Mouse (Mus musculus) myocyte (in vitro differentiated cells): Measurements from ENCODE around the gene Mtcp1. TPM values are rescaled to one million over a fixed set of nuclear protein-coding genes. Genes with fewer than 3 reads are reported as not detected.

Source experiments
- H3K27me3 ChIP-seq: one replicate; pipeline ENCODE4 v1.6.1; 2011; ENCODE audit not compliant: control insufficient read depth, insufficient read depth, insufficient read length
- H3K36me3 ChIP-seq: one replicate; pipeline ENCODE4 v1.6.1; 2011; ENCODE audit not compliant: control insufficient read depth, insufficient read depth
- H3K4me2 ChIP-seq: one replicate; pipeline ENCODE4 v1.6.1; 2011; ENCODE audit warnings: low read depth, control low read depth
- H3K4me3 ChIP-seq: one replicate; pipeline ENCODE4 v1.5.1; 2011; ENCODE audit warnings: mild to moderate bottlenecking, control low read depth, moderate library complexity
- H3K79me2 ChIP-seq: one replicate; pipeline ENCODE4 v1.6.1; 2011; ENCODE audit not compliant: control insufficient read depth, insufficient read depth
- H3ac ChIP-seq: one replicate; pipeline ENCODE4 v1.6.1; 2011; ENCODE audit not compliant: control insufficient read depth, insufficient read length
- CEBPB ChIP-seq: IDR thresholded peaks from 2 replicates; pipeline ENCODE4 v1.6.1; 2011; ENCODE audit warnings: mild to moderate bottlenecking, moderate library complexity; ENCODE audit not compliant: poor library complexity, insufficient read depth, severe bottlenecking
- E2F4 ChIP-seq: IDR thresholded peaks from one replicate; pipeline ENCODE4 v1.6.1; 2011; ENCODE audit warnings: mild to moderate bottlenecking, control low read depth, moderate library complexity; ENCODE audit not compliant: insufficient read depth
- MAX ChIP-seq: IDR thresholded peaks from one replicate; pipeline ENCODE4 v1.6.1; 2011; ENCODE audit warnings: low read depth, mild to moderate bottlenecking, control low read depth
- MYOD1 ChIP-seq, 3 experiments: IDR thresholded peaks; one replicate each; pipeline ENCODE4 v1.6.1; 2011; ENCODE audit warnings: control low read depth in 2 of 3, low read depth in 2 of 3, mild to moderate bottlenecking in 2 of 3, moderate library complexity in 1 of 3; ENCODE audit not compliant: insufficient read length in 2 of 3, control insufficient read depth in 1 of 3
- MYOG ChIP-seq, 3 experiments: IDR thresholded peaks; one replicate each; pipeline ENCODE4 v1.6.1; 2011; ENCODE audit warnings: control low read depth in 2 of 3, low read depth in 2 of 3, mild to moderate bottlenecking in 2 of 3; ENCODE audit not compliant: insufficient read length in 2 of 3, control insufficient read depth in 1 of 3, insufficient read depth in 1 of 3
- POLR2A ChIP-seq: IDR thresholded peaks from one replicate; pipeline ENCODE4 v1.6.1; 2011; ENCODE audit warnings: low read depth, mild to moderate bottlenecking, control low read depth, moderate library complexity; ENCODE audit not compliant: insufficient read length
- POLR2AphosphoS2 ChIP-seq: IDR thresholded peaks from one replicate; pipeline ENCODE4 v1.6.1; 2011; ENCODE audit warnings: low read depth, control low read depth; ENCODE audit not compliant: insufficient read length
- REST ChIP-seq: IDR thresholded peaks from one replicate; pipeline ENCODE4 v1.6.1; 2011; ENCODE audit warnings: mild to moderate bottlenecking, control low read depth, moderate library complexity; ENCODE audit not compliant: insufficient read depth, insufficient read length
- SRF ChIP-seq: IDR thresholded peaks from one replicate; pipeline ENCODE4 v1.6.1; 2011; ENCODE audit warnings: low read depth; ENCODE audit not compliant: control insufficient read depth, insufficient read length
- TCF12 ChIP-seq: IDR thresholded peaks from one replicate; pipeline ENCODE4 v1.6.1; 2011; ENCODE audit warnings: mild to moderate bottlenecking, control low read depth; ENCODE audit not compliant: poor library complexity, insufficient read depth, severe bottlenecking
- TCF3 ChIP-seq: IDR thresholded peaks from one replicate; pipeline ENCODE4 v1.6.1; 2011; ENCODE audit warnings: low read depth, control low read depth; ENCODE audit not compliant: insufficient read length
- USF1 ChIP-seq: IDR thresholded peaks from one replicate; pipeline ENCODE4 v1.6.1; 2011; ENCODE audit warnings: low read depth, mild to moderate bottlenecking, control low read depth, moderate library complexity
- polyA plus RNA-seq: library from polyadenylated mRNA; unstranded; fragments of >200 nt; fragmentation: generic; extraction: Trizol; gene quantifications from one replicate; pipeline ENCODE4 v1.2.1, GENCODE M21; 2012; ENCODE audit warnings: missing spikeins

The Mtcp1 gene
- polyA plus RNA-seq, 1 experiment, result 1.1 TPM

DNA sequence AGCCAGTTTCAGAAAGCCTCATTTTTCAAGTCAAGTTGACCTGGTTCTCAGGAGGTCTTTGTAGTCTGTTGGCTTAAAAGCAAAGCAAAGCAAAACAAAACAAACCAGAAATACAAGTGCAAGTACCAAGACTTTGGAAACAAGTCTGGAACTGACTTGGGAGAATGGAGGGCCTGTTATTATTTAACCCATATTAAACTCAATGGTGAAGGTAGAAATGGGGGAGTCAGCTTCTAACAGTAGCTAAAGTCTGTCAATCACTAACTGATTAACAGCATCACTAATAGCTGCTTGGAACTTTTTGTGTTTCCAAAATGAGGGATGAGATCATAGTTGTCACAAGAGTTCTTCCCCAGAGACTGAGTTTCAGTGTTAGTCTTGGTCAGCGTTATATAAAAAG is 16.9 kb downstream of the Mtcp1 start:
- no peaks in the 10 kb centered on the region for H3K79me2 ChIP-seq
- no peaks in the 10 kb centered on the region for H3K27me3 ChIP-seq
- no peak overlapping the region for H3K4me3 ChIP-seq
- peaks cover 3% of the 10 kb centered on the region for H3K36me3 ChIP-seq
- H3ac ChIP-seq, result no peak overlapping the region
- H3K4me2 ChIP-seq, result no peak overlapping the region
- TF ChIP-seq E2F4 (no peak), USF1 (no peak), POLR2AphosphoS2 (no peak)

DNA sequence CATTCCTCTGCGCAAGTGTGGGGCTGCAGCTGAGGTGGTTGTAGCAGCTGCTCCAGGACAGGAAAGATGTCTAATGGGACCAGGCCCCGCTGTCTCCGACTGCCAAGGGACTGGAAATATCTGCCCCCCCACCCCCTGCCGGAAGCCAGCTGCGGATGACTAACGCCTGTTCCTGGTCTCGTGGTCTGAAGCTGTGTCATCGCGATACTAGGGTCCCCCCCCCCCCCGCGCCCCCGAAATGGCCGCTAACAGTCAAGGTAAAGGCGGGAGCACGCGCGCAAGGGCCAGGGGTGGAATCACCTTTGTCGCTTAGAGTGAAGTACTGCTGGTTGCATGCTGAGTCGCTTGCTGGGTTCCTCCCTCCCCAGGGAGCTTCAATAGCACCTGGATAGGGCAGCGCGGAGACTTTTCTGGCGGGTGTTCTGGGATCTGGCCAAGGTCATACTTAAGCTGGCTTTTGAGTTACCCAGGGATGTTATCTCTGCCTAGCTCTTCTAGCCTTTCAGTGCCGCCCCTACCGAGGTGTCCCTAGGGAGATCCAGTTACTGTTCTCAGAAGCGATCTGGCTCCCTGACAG is 34.1 kb downstream of the Mtcp1 start, which contains the start of the genes Fundc2 and F8:
Gene Fundc2, plus strand, starts transcription at position 205 of the 577 bp plus-strand sequence.
Gene F8, minus strand, starts transcription at position 421 of the 577 bp plus-strand sequence.
- Histone ChIP-seq H3K27me3 (no peaks in the 10 kb centered on the region), H3K4me2 (peak within 1 kb of the TSS; percentile 86), H3K79me2 (peaks cover 31% of the 10 kb centered on the region), H3K4me3 (peak within 1 kb of the TSS; percentile 59), H3ac (no peak within 1 kb of the TSS), H3K36me3 (no peaks in the 10 kb centered on the region)
- TF ChIP-seq MAX, result no peak
- TF ChIP-seq USF1, result no peak
- TF ChIP-seq TCF3, result no peak
- TF ChIP-seq E2F4, result no peak
- TF ChIP-seq SRF, result no peak
- no peak for TF ChIP-seq CEBPB
- no peak for TF ChIP-seq REST
- TF ChIP-seq TCF12, result no peak
- peak in 2 of 3 experiments; percentile 40 to 81 for TF ChIP-seq MYOG (IDR thresholded peaks at IDR 0.05; ENCODE audit: control insufficient read depth in 1 of 3, insufficient read depth in 1 of 3, insufficient read length in 2 of 3, low read depth in 2 of 3)
- TF ChIP-seq MYOD1 (IDR thresholded peaks at IDR 0.05; ENCODE audit: control insufficient read depth in 1 of 3, insufficient read length in 2 of 3, low read depth in 2 of 3), result peak; percentile 2 to 79 (median 48)
- TF ChIP-seq POLR2A, result peak; percentile 79
- TF ChIP-seq POLR2AphosphoS2, result peak; percentile 55

DNA sequence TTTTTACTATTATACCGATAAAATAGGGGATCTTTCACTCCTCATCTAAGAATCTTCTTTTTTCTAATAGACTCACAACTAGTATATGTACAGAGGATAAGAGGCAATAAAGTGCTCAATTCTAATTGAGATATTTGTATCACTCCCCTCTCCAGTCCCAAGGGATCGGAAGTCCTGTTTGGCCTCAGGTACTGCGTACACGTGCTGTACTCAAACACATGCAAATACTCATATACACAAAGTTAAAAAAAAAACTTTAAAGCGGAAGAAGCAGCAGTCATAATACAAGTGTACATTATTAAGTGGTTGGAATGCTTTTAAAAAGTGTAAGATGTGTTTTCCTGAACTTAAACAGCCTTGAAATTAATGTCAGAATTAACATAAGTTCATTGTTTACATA is 34.7 kb downstream of the Mtcp1 start:
- peak overlapping the region; percentile 59 for H3K4me3 ChIP-seq
- H3K36me3 ChIP-seq, result no peaks in the 10 kb centered on the region
- TF ChIP-seq TCF3 (no peak), USF1 (no peak), E2F4 (no peak), TCF12 (no peak), MYOG (IDR thresholded peaks at IDR 0.05; ENCODE audit: control insufficient read depth in 1 of 3, insufficient read depth in 1 of 3, insufficient read length in 2 of 3, low read depth in 2 of 3) (no peak), MYOD1 (IDR thresholded peaks at IDR 0.05; ENCODE audit: control insufficient read depth in 1 of 3, insufficient read length in 2 of 3, low read depth in 2 of 3) (no peak), CEBPB (no peak), POLR2AphosphoS2 (no peak), SRF (no peak), REST (no peak), POLR2A (no peak), MAX (no peak)
- no peaks in the 10 kb centered on the region for H3K27me3 ChIP-seq
- no peak overlapping the region for H3ac ChIP-seq
- peaks cover 31% of the 10 kb centered on the region for H3K79me2 ChIP-seq
- peak overlapping the region; percentile 86 for H3K4me2 ChIP-seq

DNA sequence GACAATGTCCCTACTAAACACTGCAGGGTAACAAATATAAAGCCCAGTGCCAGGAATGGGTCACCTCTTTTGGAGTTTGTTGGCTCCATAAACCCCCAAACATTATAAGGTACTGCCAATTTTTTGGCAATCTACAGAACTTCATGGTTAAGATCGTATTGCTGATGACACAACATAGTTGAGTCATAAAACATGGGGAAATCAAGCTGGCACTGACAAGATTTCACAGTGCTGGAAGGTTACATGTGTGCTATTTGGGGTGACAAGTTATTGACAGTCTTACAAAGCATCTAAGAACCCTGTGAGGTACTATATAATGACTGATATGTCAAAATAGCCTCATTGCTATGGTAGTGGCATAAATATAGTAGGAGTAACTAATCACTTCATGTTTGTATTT is 35.2 kb downstream of the Mtcp1 start:
- TF ChIP-seq E2F4 (no peak), MYOD1 (IDR thresholded peaks at IDR 0.05; ENCODE audit: control insufficient read depth in 1 of 3, insufficient read length in 2 of 3, low read depth in 2 of 3) (no peak), POLR2AphosphoS2 (no peak), SRF (no peak), CEBPB (no peak), REST (no peak), USF1 (no peak), MAX (no peak), TCF3 (no peak), MYOG (IDR thresholded peaks at IDR 0.05; ENCODE audit: control insufficient read depth in 1 of 3, insufficient read depth in 1 of 3, insufficient read length in 2 of 3, low read depth in 2 of 3) (no peak), POLR2A (no peak), TCF12 (no peak)
- peak overlapping the region; percentile 86 for H3K4me2 ChIP-seq
- no peak overlapping the region for H3K4me3 ChIP-seq
- H3K36me3 ChIP-seq, result no peaks in the 10 kb centered on the region
- no peaks in the 10 kb centered on the region for H3K27me3 ChIP-seq
- peaks cover 31% of the 10 kb centered on the region for H3K79me2 ChIP-seq
- H3ac ChIP-seq, result no peak overlapping the region

DNA sequence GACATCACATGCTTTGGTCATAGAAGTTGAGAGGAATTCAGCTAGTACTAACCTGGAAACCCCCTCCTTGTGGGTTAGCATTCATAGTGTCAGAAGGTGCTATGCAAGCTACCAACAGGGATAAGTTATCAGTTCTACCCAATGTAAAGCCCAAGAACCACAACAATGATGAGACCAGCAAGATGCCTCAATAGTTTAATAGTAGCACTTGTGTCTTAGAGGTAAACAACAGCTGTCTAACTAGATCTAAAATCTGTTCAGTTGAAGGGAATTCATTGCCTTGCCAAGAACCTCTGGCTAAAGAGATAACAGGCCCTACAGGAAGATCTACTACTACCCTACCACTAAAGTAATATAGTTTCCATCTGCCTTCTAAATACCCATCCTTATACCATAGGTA is 39.6 kb downstream of the Mtcp1 start:
- no peak for TF ChIP-seq TCF12
- Histone ChIP-seq H3K36me3 (no peaks in the 10 kb centered on the region), H3K79me2 (no peaks in the 10 kb centered on the region), H3ac (no peak overlapping the region), H3K4me2 (no peak overlapping the region), H3K4me3 (no peak overlapping the region), H3K27me3 (no peaks in the 10 kb centered on the region)
